Mouse (Mus musculus) forebrain, embryonic 14.5 days (tissue): Measurements from ENCODE around the gene Tas2r120. TPM values are rescaled to one million over a fixed set of nuclear protein-coding genes. Genes with fewer than 3 reads are reported as not detected.
"Not testable (repeated sequence)": the region's sequence is repeated elsewhere in the genome, so short reads cannot be mapped to it uniquely, and the experiment has no call there.

Experiments
- ATAC-seq: fragments of 200-750 bp; cut with Nextera tagmentation; 2 replicates; pipeline ENCODE4 v1.8.0; 2017; ENCODE audit warnings: mild to moderate bottlenecking, moderate library complexity
- DNase-seq: peaks from one replicate; pipeline ENCODE4 v3.0.0-alpha.2; 2015; ENCODE audit warnings: low spot score
- H3K27ac ChIP-seq: fragments of 300-500 bp; sonication (generic); 2 replicates; pipeline ENCODE4 v1.5.1; 2014; ENCODE audit warnings: low read depth, mild to moderate bottlenecking, control low read depth, low read length, moderate library complexity
- H3K27me3 ChIP-seq: fragments of 300-500 bp; sonication (generic); replicated peaks from 2 replicates; pipeline ENCODE4 v1.6.1; 2014; ENCODE audit warnings: low read length, control low read depth, mixed read lengths; ENCODE audit not compliant: control insufficient read depth, insufficient read depth
- H3K36me3 ChIP-seq: fragments of 300-500 bp; sonication (generic); 2 replicates; pipeline ENCODE4 v1.6.1; 2014; ENCODE audit warnings: low read length, control low read depth; ENCODE audit not compliant: control insufficient read depth, insufficient read depth
- H3K4me1 ChIP-seq: fragments of 300-500 bp; sonication (generic); 2 replicates; pipeline ENCODE4 v1.6.1; 2014; ENCODE audit warnings: antibody characterized with exemption, low read length, control low read depth; ENCODE audit not compliant: control insufficient read depth, insufficient read depth
- H3K4me2 ChIP-seq: fragments of 300-500 bp; sonication (generic); 2 replicates; pipeline ENCODE4 v1.6.1; 2014; ENCODE audit warnings: mild to moderate bottlenecking, control low read depth, low read length
- H3K4me3 ChIP-seq: fragments of 300-500 bp; sonication (generic); 2 replicates; pipeline ENCODE4 v1.5.1; 2014; ENCODE audit warnings: low read depth, low read length, control low read depth
- H3K9ac ChIP-seq: fragments of 300-500 bp; sonication (generic); 2 replicates; pipeline ENCODE4 v1.6.1; 2014; ENCODE audit warnings: mild to moderate bottlenecking, low read length, control low read depth, moderate library complexity
- H3K9me3 ChIP-seq: fragments of 300-500 bp; sonication (generic); replicated peaks from 2 replicates; pipeline ENCODE4 v1.6.1; 2016; ENCODE audit warnings: low read length, control low read depth, mixed read lengths; ENCODE audit not compliant: control insufficient read depth
- WGBS: fragments of 180-500 bp; shearing (Covaris S2); extraction: QIAGEN DNeasy Blood & Tissue Kit; methylation state at CpG from one replicate; pipeline ENCODE4 v1.1.7; 2014; 5-methylcytosine and 5-hydroxymethylcytosine counted together
- polyA plus RNA-seq: library from polyadenylated mRNA; unstranded; fragments of >200 nt; fragmentation: Nextera tagmentation; extraction: Ambion mirVana; gene quantifications from 2 replicates; pipeline ENCODE4 v1.2.1, GENCODE M21; 2014

Gene Tas2r120
- polyA plus RNA-seq = not detected in 2 replicates

- no peaks in the 10 kb centered on the region for H3K36me3 ChIP-seq
- no peak for ATAC-seq
- no peak within 1 kb of the TSS for H3K9ac ChIP-seq
- no peak within 1 kb of the TSS for H3K4me3 ChIP-seq
- no peaks in the 10 kb centered on the region for H3K27me3 ChIP-seq
- H3K27ac ChIP-seq = no peak within 1 kb of the TSS
- H3K9me3 ChIP-seq = no peaks in the 10 kb centered on the region
- H3K4me1 ChIP-seq = no peaks in the 10 kb centered on the region
- no peak for DNase-seq
- no peak within 1 kb of the TSS for H3K4me2 ChIP-seq
Measured at GRCm38 (mm10) chr6:132656653-132657052, at the start of gene Tas2r120. Gene Tas2r120, plus strand, starts transcription at chr6:132656953.

GRCm38 (mm10) chr6:132649399-132649798, 7.4 kb upstream of the Tas2r120 start:
- H3K27ac ChIP-seq = no peak overlapping the region
- no peaks in the 10 kb centered on the region for H3K27me3 ChIP-seq
- H3K36me3 ChIP-seq = no peaks in the 10 kb centered on the region
- no peak overlapping the region for H3K9ac ChIP-seq
- H3K9me3 ChIP-seq = no peaks in the 10 kb centered on the region
- DNase-seq (peak; percentile 21), ATAC-seq (no peak)
- no peaks in the 10 kb centered on the region for H3K4me1 ChIP-seq
- H3K4me2 ChIP-seq = no peak overlapping the region
- H3K4me3 ChIP-seq = no peak overlapping the region

GRCm38 (mm10) chr6:132651426-132651825, 5.3 kb upstream of the Tas2r120 start, which contains the start of gene A630073D07Rik:
Gene A630073D07Rik, minus strand, starts transcription at chr6:132651526.
- Histone ChIP-seq H3K27me3 (no peaks in the 10 kb centered on the region), H3K4me2 (no peak within 1 kb of the TSS), H3K36me3 (no peaks in the 10 kb centered on the region), H3K4me1 (no peaks in the 10 kb centered on the region), H3K4me3 (no peak within 1 kb of the TSS), H3K9ac (no peak within 1 kb of the TSS), H3K27ac (no peak within 1 kb of the TSS), H3K9me3 (no peaks in the 10 kb centered on the region)
- DNase-seq (no peak), ATAC-seq (no peak)
- 91% methylated on average over 1 of the region's 1 CpGs for WGBS

GRCm38 (mm10) chr6:132691596-132691995, 34.8 kb downstream of the Tas2r120 start:
- not testable (repeated sequence) for H3K9ac ChIP-seq, H3K27ac ChIP-seq, H3K9me3 ChIP-seq, H3K4me3 ChIP-seq, H3K27me3 ChIP-seq, DNase-seq, H3K4me2 ChIP-seq, ATAC-seq, H3K36me3 ChIP-seq, H3K4me1 ChIP-seq
- 89% methylated on average over 7 of the region's 7 CpGs for WGBS

GRCm38 (mm10) chr6:132700907-132701306, 44.2 kb downstream of the Tas2r120 start, which contains the start of gene Tas2r121:
Gene Tas2r121, minus strand, starts transcription at chr6:132701007.
- no peak within 1 kb of the TSS for H3K4me3 ChIP-seq
- ATAC-seq (no peak), DNase-seq (no peak)
- H3K9ac ChIP-seq = no peak within 1 kb of the TSS
- WGBS = 78% methylated on average over 1 of the region's 1 CpGs
- H3K36me3 ChIP-seq = no peaks in the 10 kb centered on the region
- H3K9me3 ChIP-seq = 0 out of 2 replicates have a peak, but pooled peaks cover 2% of the 10 kb centered on the region
- H3K27me3 ChIP-seq = no peaks in the 10 kb centered on the region
- H3K4me1 ChIP-seq = no peaks in the 10 kb centered on the region
- no peak within 1 kb of the TSS for H3K27ac ChIP-seq
- no peak within 1 kb of the TSS for H3K4me2 ChIP-seq

Other genes with a start within 250 kb of the Tas2r120 start
- not detected in 2 replicates for gene Prh1, start 87.1 kb upstream of the Tas2r120 start, polyA plus RNA-seq
- not detected in 2 replicates for gene Prp2, start 61.0 kb upstream of the Tas2r120 start, polyA plus RNA-seq
- not detected in 2 replicates for gene A630073D07Rik, start 5.4 kb upstream of the Tas2r120 start, polyA plus RNA-seq
- gene Tas2r121, start 44.1 kb downstream of the Tas2r120 start, polyA plus RNA-seq = not detected in 2 replicates
- not detected in 2 replicates for gene Tas2r122, start 55.0 kb downstream of the Tas2r120 start, polyA plus RNA-seq
- gene Tas2r115, start 81.1 kb downstream of the Tas2r120 start, polyA plus RNA-seq = not detected in 2 replicates
- not detected in 2 replicates for gene Tas2r124, start 97.8 kb downstream of the Tas2r120 start, polyA plus RNA-seq
- gene Tas2r102, start 105.2 kb downstream of the Tas2r120 start, polyA plus RNA-seq = not detected in 2 replicates
- gene Tas2r136, start 121.2 kb downstream of the Tas2r120 start, polyA plus RNA-seq = not detected in 2 replicates
- not detected in 2 replicates for gene Tas2r117, start 145.9 kb downstream of the Tas2r120 start, polyA plus RNA-seq
- not detected in 2 replicates for gene Tas2r123, start 190.2 kb downstream of the Tas2r120 start, polyA plus RNA-seq
- gene Tas2r116, start 198.5 kb downstream of the Tas2r120 start, polyA plus RNA-seq = not detected in 2 replicates
- not detected in 2 replicates for gene Tas2r110, start 211.1 kb downstream of the Tas2r120 start, polyA plus RNA-seq
- not detected in 2 replicates for gene Tas2r113, start 236.1 kb downstream of the Tas2r120 start, polyA plus RNA-seq